In the genomic region with DNA sequence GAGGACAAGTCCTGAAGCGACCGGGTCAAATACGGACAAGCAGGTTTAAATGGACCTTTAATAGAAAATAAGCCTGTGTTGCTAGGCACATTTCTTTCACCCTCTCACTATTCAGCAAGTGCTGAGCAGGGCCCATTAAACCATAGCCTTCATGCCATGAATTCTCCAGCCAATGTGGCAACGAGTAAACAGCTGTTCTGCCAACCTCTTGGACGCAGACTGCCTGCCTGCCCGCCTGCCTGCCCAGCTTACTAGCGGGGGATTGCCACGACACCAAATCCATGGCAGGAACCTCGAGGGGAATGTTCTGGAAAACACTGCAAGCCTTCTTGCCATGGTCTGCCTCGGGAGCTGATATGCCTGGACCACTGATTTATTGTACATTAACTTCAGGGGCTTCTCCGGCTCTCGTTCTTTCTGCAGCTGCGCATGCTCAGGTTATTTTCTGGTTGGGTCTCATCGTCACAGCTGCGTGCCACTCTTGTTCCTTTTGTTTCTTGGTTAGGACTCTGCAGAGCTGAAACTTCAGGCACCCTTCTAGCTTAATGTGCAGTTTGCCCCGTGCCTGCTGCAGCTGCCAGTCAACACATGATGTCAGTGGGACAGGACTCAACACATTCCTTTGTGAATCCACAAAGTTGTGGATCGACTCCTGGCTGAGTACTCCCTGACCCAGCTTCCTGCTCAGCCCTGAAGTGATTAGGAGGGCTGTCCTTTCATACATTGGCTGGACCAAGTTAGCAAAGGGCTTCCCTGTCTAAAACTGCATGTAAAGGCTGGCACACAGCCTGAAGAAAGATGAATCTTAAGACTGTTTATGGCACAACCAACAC, we compare ENCODE assay signal across 8 mouse cellular contexts.
A peak's percentile ranks its signal among the peaks of the same experiment; 100 is the strongest.
DNase-seq lines count a peak whose midpoint lies in the region; ATAC-seq lines count a peak whose summit lies in the region.

No protein-coding gene starts in this region.

- peak overlapping the region; percentile 32 for H3K4me2 ChIP-seq in forebrain, embryonic 15.5 days (replicated peaks)
- H3K4me2 ChIP-seq in kidney, embryonic 14.5 days (replicated peaks; ENCODE audit: low read depth, low read length), result peak overlapping the region; percentile 31

- H3K4me3 ChIP-seq in forebrain, embryonic 15.5 days, result peak overlapping the region; percentile 21; the same call in 1 of the 2 replicates
- peak overlapping the region; percentile 5; the same call in 1 of the 2 replicates for H3K4me3 ChIP-seq in kidney, embryonic 14.5 days (ENCODE audit: low read length)

- H3K27me3 ChIP-seq in forebrain, embryonic 15.5 days, result 0 out of 2 replicates have a peak, but pooled peaks cover 3% of the 10 kb centered on the region
- H3K27me3 ChIP-seq in kidney, embryonic 14.5 days (ENCODE audit: control insufficient read depth, insufficient read depth, low read length), result no peaks in the 10 kb centered on the region

- no peaks in the 10 kb centered on the region for H3K36me3 ChIP-seq in forebrain, embryonic 15.5 days
- no peaks in the 10 kb centered on the region for H3K36me3 ChIP-seq in kidney, embryonic 14.5 days (ENCODE audit: control insufficient read depth, insufficient read depth, low read length)

- DNase-seq in cerebellum, adult 9-11 months, result peak; percentile 22
- DNase-seq in cerebellum, postnatal 36 days, result no peak
- peak; percentile 61 for DNase-seq in 3T3-L1 (ENCODE audit: low read depth, low spot score)
- peak; percentile 46 for DNase-seq in lung, postnatal 36 days
- DNase-seq in B cell, adult 2 months, result no peak

- peak; percentile 83 for ATAC-seq in forebrain, embryonic 15.5 days (replicated peaks)
- ATAC-seq in kidney, embryonic 14.5 days (ENCODE audit: low FRiP score, low TSS enrichment), result no peak
- ATAC-seq in megakaryocyte-erythroid progenitor cell, adult 5-6 weeks (replicated peaks; ENCODE audit: low FRiP score, low TSS enrichment, poor library complexity, severe bottlenecking), result no peak

- peaks cover 9% of the 10 kb centered on the region for H3K4me1 ChIP-seq in forebrain, embryonic 15.5 days
- peaks cover 20% of the 10 kb centered on the region for H3K4me1 ChIP-seq in kidney, embryonic 14.5 days (ENCODE audit: control insufficient read depth, insufficient read depth, low read length)

- WGBS in forebrain, embryonic 15.5 days, result 15% methylated on average over 17 of the region's 17 CpGs
- 23% methylated on average over 17 of the region's 17 CpGs for WGBS in kidney, embryonic 14.5 days

- H3K9ac ChIP-seq in forebrain, embryonic 15.5 days (replicated peaks), result no peak overlapping the region; the same call in 1 of the 2 replicates
- H3K9ac ChIP-seq in kidney, embryonic 14.5 days (ENCODE audit: low read depth, low read length), result no peak overlapping the region

- H3K27ac ChIP-seq in forebrain, embryonic 15.5 days (replicated peaks), result no peak overlapping the region
- H3K27ac ChIP-seq in kidney, embryonic 14.5 days (ENCODE audit: low read depth, low read length), result no peak overlapping the region

- no peaks in the 10 kb centered on the region for H3K9me3 ChIP-seq in forebrain, embryonic 15.5 days
- H3K9me3 ChIP-seq in kidney, embryonic 14.5 days (ENCODE audit: control insufficient read depth, low read length), result no peaks in the 10 kb centered on the region

Comparison
In these comparisons a context has a peak if more than half of its experiments do, and no peak if none do; other contexts are left out.
1. DNase-seq: peak in cerebellum, adult 9-11 months (single experiment), 3T3-L1 (single experiment) and lung, postnatal 36 days (single experiment); none in cerebellum, postnatal 36 days (0 of 2) and B cell, adult 2 months (0 of 2).